Comparison of ENCODE assay signal across 8 mouse cellular contexts in the genomic region with DNA sequence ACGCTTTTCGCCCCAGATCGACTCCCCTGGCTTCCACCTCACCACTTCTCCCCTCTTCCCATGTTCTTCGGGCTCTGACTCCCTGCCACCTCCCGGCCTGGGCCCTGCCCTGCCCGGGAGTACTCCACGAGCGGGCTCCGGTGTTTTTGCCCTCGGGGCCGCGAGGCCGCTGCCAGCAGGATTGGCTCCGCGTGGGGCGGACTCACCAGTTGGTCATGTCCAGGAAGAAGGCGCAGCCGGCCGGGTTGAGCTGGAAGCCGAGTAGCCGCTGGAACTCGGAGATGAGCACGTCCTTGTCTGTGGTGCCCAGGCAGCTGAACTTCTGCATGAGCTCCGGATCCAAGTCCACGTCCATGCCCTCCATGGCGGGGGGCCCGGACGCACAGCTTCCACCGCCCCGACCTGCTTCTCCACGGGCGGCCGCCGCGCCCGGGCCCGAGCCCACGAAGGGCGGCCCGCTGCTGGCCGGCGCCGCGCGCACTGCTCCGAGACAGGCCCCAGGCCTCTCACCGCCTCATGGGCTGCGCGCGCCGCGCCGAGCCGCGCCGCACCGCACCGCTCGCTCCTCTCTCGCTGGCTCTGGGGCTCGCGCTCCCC. TPM values are rescaled to one million over a fixed set of nuclear protein-coding genes. Genes with fewer than 3 reads are reported as not detected.
DNase-seq lines count a peak whose midpoint lies in the region; ATAC-seq and TF ChIP-seq lines count a peak whose summit lies in the region.

No protein-coding gene starts in this region.

- ATAC-seq in heart, embryonic 16.5 days (replicated peaks; ENCODE audit: extremely low read depth, insufficient read depth, low FRiP score) = peak; percentile 74

- no peak for TF ChIP-seq CTCF in lung, adult 2 months (IDR thresholded peaks at IDR 0.05; ENCODE audit: insufficient read depth, low read length)
- TF ChIP-seq CTCF in olfactory bulb, adult 2 months (IDR thresholded peaks at IDR 0.05; ENCODE audit: insufficient read depth, low read depth, low read length) = no peak

- no peaks in the 10 kb centered on the region for H3K9me3 ChIP-seq in forebrain, embryonic 10.5 days
- no peaks in the 10 kb centered on the region for H3K9me3 ChIP-seq in heart, embryonic 16.5 days (replicated peaks; ENCODE audit: control insufficient read depth, low read length)

- under 1% methylated on average over 57 of the region's 62 CpGs for WGBS in forebrain, embryonic 10.5 days
- whole genome bisulfite sequencing in heart, embryonic 16.5 days = under 1% methylated on average over 60 of the region's 62 CpGs
- 1% methylated on average over 60 of the region's 62 CpGs for WGBS in lung, adult 2 months
- under 1% methylated on average over 61 of the region's 62 CpGs for WGBS in olfactory bulb, adult 2 months

- H3K27ac ChIP-seq in forebrain, embryonic 10.5 days = peak overlapping the region; percentile 93
- peak overlapping the region; percentile 92 for H3K27ac ChIP-seq in heart, embryonic 16.5 days (ENCODE audit: low read length)
- H3K27ac ChIP-seq in olfactory bulb, adult 2 months (ENCODE audit: insufficient read depth, low read depth, low read length) = peak overlapping the region; percentile 32; the same call in 1 of the 2 replicates

- TF ChIP-seq POLR2A in lung, adult 2 months (IDR thresholded peaks at IDR 0.05; ENCODE audit: borderline replicate concordance, extremely low read depth, low read depth, low read length) = no peak
- no peak for TF ChIP-seq POLR2A in olfactory bulb, adult 2 months (IDR thresholded peaks at IDR 0.05; ENCODE audit: insufficient read depth, low read depth, low read length)

- peak; percentile 48 for DNase-seq in CD4-positive, CD25-positive, alpha-beta regulatory T cell, adult 2 months (ENCODE audit: low read depth, low spot score)
- peak; percentile 78 for DNase-seq in adrenal gland, postnatal 14 days
- DNase-seq in forebrain, embryonic 10.5 days (ENCODE audit: extremely low spot score, low spot score) = no peak
- DNase-seq in kidney, postnatal 25 days = peak; percentile 66 to 86
- DNase-seq in lung, adult 2 months = peak; percentile 65
- peak; percentile 62 for DNase-seq in urinary bladder, postnatal 14 days (ENCODE audit: low spot score)

- H3K4me1 ChIP-seq in forebrain, embryonic 10.5 days = peaks cover 32% of the 10 kb centered on the region
- peaks cover 17% of the 10 kb centered on the region for H3K4me1 ChIP-seq in heart, embryonic 16.5 days (ENCODE audit: control insufficient read depth, insufficient read depth, low read length)
- peaks cover 10% of the 10 kb centered on the region for H3K4me1 ChIP-seq in lung, adult 2 months (ENCODE audit: control insufficient read depth, insufficient read depth, low read length)
- peaks cover 13% of the 10 kb centered on the region for H3K4me1 ChIP-seq in olfactory bulb, adult 2 months (ENCODE audit: control insufficient read depth, insufficient read depth, low read length)

- H3K4me3 ChIP-seq in forebrain, embryonic 10.5 days = peak overlapping the region; percentile 100
- peak overlapping the region; percentile 72 for H3K4me3 ChIP-seq in heart, embryonic 16.5 days (ENCODE audit: low read length)
- H3K4me3 ChIP-seq in lung, adult 2 months (replicated peaks; ENCODE audit: extremely low read depth, low read depth, low read length) = peak overlapping the region; percentile 74
- H3K4me3 ChIP-seq in olfactory bulb, adult 2 months (ENCODE audit: insufficient read depth, low read depth, low read length) = peak overlapping the region; percentile 87

- no peaks in the 10 kb centered on the region for H3K27me3 ChIP-seq in forebrain, embryonic 10.5 days (ENCODE audit: poor library complexity, severe bottlenecking)
- no peaks in the 10 kb centered on the region for H3K27me3 ChIP-seq in heart, embryonic 16.5 days (ENCODE audit: control insufficient read depth, insufficient read depth, low read length)

- peak overlapping the region; percentile 81 for H3K9ac ChIP-seq in heart, embryonic 16.5 days (ENCODE audit: low read length)

- H3K36me3 ChIP-seq in forebrain, embryonic 10.5 days (replicated peaks) = no peaks in the 10 kb centered on the region
- no peaks in the 10 kb centered on the region for H3K36me3 ChIP-seq in heart, embryonic 16.5 days (ENCODE audit: control insufficient read depth, insufficient read depth)

- H3K4me2 ChIP-seq in heart, embryonic 16.5 days (ENCODE audit: low read depth, low read length) = peak overlapping the region; percentile 84

RNA-seq across cellular contexts. Expression of a gene that starts 0.4 kb away (rescaled TPM):
- total RNA-seq in adrenal gland, postnatal 14 days (2021) = 142 and 151 TPM in 2 replicates
- 12.4 and 13.5 TPM in 2 replicates for polyA plus RNA-seq in forebrain, embryonic 10.5 days (2016; fragmentation: Nextera tagmentation; extraction: Ambion mirVana)
- 15.4 and 16.0 TPM in 2 replicates for polyA plus RNA-seq in heart, embryonic 16.5 days (2015; fragmentation: Nextera tagmentation; extraction: Ambion mirVana)
- polyA plus RNA-seq in lung, adult 2 months (2012; rRNA removed) = 95.1 and 131 TPM in 2 replicates
- polyA plus RNA-seq in olfactory bulb, adult 2 months (2012; ENCODE audit: insufficient read depth, insufficient read length, low replicate concordance, missing spikeins) = 114 TPM in 1 of 2 replicates, not detected in the other

RNA-seq across cellular contexts. Expression of a gene that starts 17.9 kb away (rescaled TPM):
- total RNA-seq in adrenal gland, postnatal 14 days (2021) = 93.1 and 94.6 TPM in 2 replicates
- polyA plus RNA-seq in forebrain, embryonic 10.5 days (2016; fragmentation: Nextera tagmentation; extraction: Ambion mirVana) = 413 and 428 TPM in 2 replicates
- polyA plus RNA-seq in heart, embryonic 16.5 days (2015; fragmentation: Nextera tagmentation; extraction: Ambion mirVana) = 186 and 189 TPM in 2 replicates
- 81.0 and 90.0 TPM in 2 replicates for polyA plus RNA-seq in lung, adult 2 months (2012; rRNA removed)
- polyA plus RNA-seq in olfactory bulb, adult 2 months (2012; ENCODE audit: insufficient read depth, insufficient read length, low replicate concordance, missing spikeins) = not detected in 2 replicates

RNA-seq across cellular contexts. Expression of a gene that starts 36.2 kb away (rescaled TPM):
- 24.4 and 29.9 TPM in 2 replicates for total RNA-seq in adrenal gland, postnatal 14 days (2021)
- polyA plus RNA-seq in forebrain, embryonic 10.5 days (2016; fragmentation: Nextera tagmentation; extraction: Ambion mirVana) = 8.5 and 9.3 TPM in 2 replicates
- 2.4 and 3.0 TPM in 2 replicates for polyA plus RNA-seq in heart, embryonic 16.5 days (2015; fragmentation: Nextera tagmentation; extraction: Ambion mirVana)
- polyA plus RNA-seq in lung, adult 2 months (2012; rRNA removed) = 8.4 and 8.5 TPM in 2 replicates
- polyA plus RNA-seq in olfactory bulb, adult 2 months (2012; ENCODE audit: insufficient read depth, insufficient read length, low replicate concordance, missing spikeins) = not detected in 2 replicates

Comparison
In these comparisons a context has a peak if more than half of its experiments do, and no peak if none do; other contexts are left out.
1. H3K27ac ChIP-seq: peak in every context shown above with its lines; median percentile 93 in forebrain, embryonic 10.5 days; 92 in heart, embryonic 16.5 days; 32 in olfactory bulb, adult 2 months.
2. RNA of a gene that starts 17.9 kb away (polyA plus RNA-seq): 413 to 428 TPM in forebrain, embryonic 10.5 days, 186 to 189 TPM in heart, embryonic 16.5 days and 81.0 to 90.0 TPM in lung, adult 2 months; not detected in olfactory bulb, adult 2 months; every median in the first group is over 10 times any median in the second.
3. Peak in every context shown above with its lines, with median percentiles within 50 percentile points of each other: H3K4me3 ChIP-seq.